Mouse (Mus musculus): ENCODE data around the gene Samd13. TPM values are rescaled to one million over a fixed set of nuclear protein-coding genes. Genes with fewer than 3 reads are reported as not detected.
A peak's percentile ranks its signal among the peaks of the same experiment; 100 is the strongest.

The Samd13 gene
- 2.3 and 2.8 TPM in 2 replicates for polyA plus RNA-seq (2015; fragmentation: Nextera tagmentation; extraction: Ambion mirVana)

DNA sequence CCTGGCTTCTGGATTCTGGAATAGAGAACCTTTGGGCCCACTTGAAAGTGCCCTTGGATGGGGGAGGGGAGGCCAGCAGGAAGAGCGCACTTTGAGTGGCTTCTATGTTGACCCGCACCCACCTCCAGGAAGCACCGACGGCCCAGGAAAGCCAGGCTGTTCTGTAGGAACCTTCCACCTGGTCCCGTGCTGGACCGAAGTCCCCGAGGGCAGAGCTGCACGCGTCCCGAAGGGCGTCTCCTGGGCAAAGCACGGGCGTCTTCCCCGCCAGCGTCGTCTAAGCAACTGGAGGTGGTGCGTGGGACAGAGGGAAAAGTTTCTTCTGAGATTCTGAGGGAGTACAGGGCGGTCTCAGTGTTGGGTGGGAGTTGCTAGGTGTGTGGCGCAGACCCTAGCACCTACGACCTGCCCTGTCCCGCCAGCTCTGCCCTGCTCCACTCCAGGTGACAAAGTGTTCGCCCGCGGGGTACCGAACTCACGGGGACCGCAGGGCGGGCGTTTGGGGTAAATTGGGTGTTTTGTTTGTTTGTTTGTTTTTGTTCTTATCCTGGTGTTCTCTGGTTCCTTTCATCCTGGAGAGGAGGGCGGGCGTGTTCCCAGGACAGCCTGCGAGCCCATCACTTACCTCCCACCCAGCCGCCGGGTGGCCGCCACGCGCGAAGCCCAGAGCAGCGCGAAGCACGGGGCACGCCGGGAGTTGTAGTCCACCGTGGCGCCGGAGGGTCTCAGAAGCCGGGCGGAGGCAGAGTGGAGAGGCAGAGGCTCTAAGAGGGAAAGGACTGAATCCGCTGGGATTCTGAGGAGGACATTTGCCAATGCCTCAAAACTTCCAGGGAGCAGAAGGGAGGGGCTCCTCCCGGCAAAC lies at the start of gene Samd13:
TSS of gene Samd13 (minus strand) at position 782 of the 865 bp plus-strand sequence.
- H3K4me3 ChIP-seq = peak within 1 kb of the TSS; percentile 63
- H3K27me3 ChIP-seq (replicated peaks) = no peaks in the 10 kb centered on the region
- H3K27ac ChIP-seq (replicated peaks) = peak within 1 kb of the TSS; percentile 34
- H3K36me3 ChIP-seq = no peaks in the 10 kb centered on the region
- peak; percentile 70 for ATAC-seq (ENCODE audit: extremely low read depth, insufficient number of reproducible peaks, low FRiP score, low TSS enrichment)
- 2% methylated on average over 50 of the region's 50 CpGs for WGBS
- H3K4me1 ChIP-seq = peaks cover 64% of the 10 kb centered on the region
- H3K9ac ChIP-seq = peak within 1 kb of the TSS; percentile 81
- H3K9me3 ChIP-seq = no peaks in the 10 kb centered on the region
- peak within 1 kb of the TSS; percentile 81 for H3K4me2 ChIP-seq

DNA sequence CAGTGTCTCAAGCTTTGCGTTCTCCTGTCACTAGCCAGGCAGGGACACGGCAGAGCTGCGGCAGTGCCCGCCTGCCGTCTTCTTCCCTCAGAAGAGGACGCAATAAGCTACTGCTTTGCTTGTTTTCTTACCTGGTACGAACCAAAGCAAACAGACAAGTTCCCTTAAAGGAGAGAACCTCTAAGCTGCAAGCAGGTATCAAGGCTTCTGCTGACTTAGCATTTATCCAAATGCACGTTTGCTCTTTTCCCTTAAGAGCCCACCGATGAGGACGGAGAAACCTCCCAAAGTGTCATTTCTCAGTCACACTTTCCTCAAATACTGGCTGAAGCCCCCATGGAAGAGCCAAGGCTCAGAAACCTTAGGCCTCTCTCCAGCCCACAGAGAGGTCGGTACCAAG lies 46.1 kb upstream of the Samd13 start:
- no peak overlapping the region for H3K27ac ChIP-seq (replicated peaks)
- H3K4me3 ChIP-seq = no peak overlapping the region
- H3K4me1 ChIP-seq = peaks cover 26% of the 10 kb centered on the region
- no peak overlapping the region for H3K4me2 ChIP-seq
- no peak for ATAC-seq (ENCODE audit: extremely low read depth, insufficient number of reproducible peaks, low FRiP score, low TSS enrichment)
- 77% methylated on average over 11 of the region's 11 CpGs for WGBS
- peaks cover under 1% of the 10 kb centered on the region; the same call in 1 of the 2 replicates for H3K9me3 ChIP-seq
- H3K9ac ChIP-seq = no peak overlapping the region
- peaks cover 58% of the 10 kb centered on the region for H3K36me3 ChIP-seq
- no peaks in the 10 kb centered on the region for H3K27me3 ChIP-seq (replicated peaks)

DNA sequence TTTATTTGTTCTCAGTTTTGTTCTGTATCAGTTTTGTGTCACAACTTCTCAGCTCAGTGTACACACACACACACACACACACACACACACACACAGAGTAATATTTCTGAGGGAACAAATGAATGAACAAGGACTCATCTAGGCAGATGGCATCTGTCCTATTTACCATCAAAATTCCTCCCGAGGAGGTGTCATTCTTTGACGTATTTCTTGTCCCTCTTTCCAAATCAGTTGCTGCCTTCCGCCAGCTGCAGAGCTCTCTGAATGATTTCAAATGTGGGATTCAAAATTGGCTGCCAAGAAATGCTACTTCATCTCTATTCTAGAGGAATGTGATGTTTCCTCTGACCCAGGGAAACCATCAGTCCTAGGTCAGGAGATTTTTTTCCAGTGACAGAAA lies 37.6 kb upstream of the Samd13 start:
- no peak overlapping the region for H3K4me3 ChIP-seq
- no peak overlapping the region for H3K9ac ChIP-seq
- no peak overlapping the region for H3K27ac ChIP-seq (replicated peaks)
- H3K4me2 ChIP-seq = no peak overlapping the region
- H3K27me3 ChIP-seq (replicated peaks) = no peaks in the 10 kb centered on the region
- H3K4me1 ChIP-seq = no peaks in the 10 kb centered on the region; the same call in 1 of the 2 replicates
- H3K36me3 ChIP-seq = peaks cover 31% of the 10 kb centered on the region
- WGBS = 65% methylated on average over 3 of the region's 3 CpGs
- peaks cover 10% of the 10 kb centered on the region for H3K9me3 ChIP-seq
- ATAC-seq (ENCODE audit: extremely low read depth, insufficient number of reproducible peaks, low FRiP score, low TSS enrichment) = no peak

DNA sequence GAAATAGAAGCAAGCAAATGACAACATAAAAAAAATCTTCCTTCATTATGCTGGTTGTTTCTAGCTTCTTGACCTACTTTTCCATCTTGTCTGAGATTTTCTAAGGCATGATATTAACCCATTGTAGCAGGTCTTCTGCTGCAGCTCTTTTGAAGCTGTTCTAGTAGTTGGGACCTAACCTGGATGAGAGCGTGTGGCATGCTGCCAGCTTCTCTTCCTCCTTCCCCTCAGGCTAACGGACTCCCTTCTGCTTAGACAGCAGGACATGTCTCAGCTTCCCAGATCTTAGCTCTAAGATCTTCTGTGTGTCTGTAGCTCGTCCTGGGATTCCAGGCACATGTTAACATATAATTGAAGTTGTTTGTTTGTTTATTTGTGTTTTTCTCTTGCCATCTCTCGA lies 34.3 kb upstream of the Samd13 start:
- Histone ChIP-seq H3K9ac (no peak overlapping the region), H3K36me3 (no peaks in the 10 kb centered on the region), H3K9me3 (no peaks in the 10 kb centered on the region), H3K4me2 (no peak overlapping the region), H3K4me3 (no peak overlapping the region), H3K4me1 (no peaks in the 10 kb centered on the region), H3K27ac (replicated peaks) (no peak overlapping the region), H3K27me3 (replicated peaks) (no peaks in the 10 kb centered on the region)
- WGBS = 60% methylated on average over 4 of the region's 4 CpGs
- no peak for ATAC-seq (ENCODE audit: extremely low read depth, insufficient number of reproducible peaks, low FRiP score, low TSS enrichment)

DNA sequence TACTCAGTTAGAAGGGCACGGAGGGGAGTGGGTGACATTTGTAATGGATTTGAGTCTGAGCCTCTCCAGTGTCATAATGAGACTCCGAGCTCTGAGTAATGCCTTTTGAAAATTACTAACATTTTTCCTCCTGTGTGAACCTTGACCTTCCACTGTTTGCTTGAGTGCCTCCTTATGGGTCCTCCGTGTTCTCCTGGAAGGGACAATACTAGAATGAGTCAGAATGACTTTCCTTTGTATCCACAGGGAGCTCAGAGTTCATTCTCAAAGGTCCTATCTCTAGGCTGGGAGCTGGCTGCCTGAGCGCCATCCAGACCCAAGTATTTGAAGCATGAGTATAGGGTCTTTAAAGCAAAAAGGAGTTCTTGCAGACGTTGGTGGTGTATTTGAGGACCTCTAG lies 32.9 kb upstream of the Samd13 start:
- WGBS = 66% methylated on average over 5 of the region's 5 CpGs
- no peak overlapping the region for H3K27ac ChIP-seq (replicated peaks)
- no peaks in the 10 kb centered on the region for H3K9me3 ChIP-seq
- no peaks in the 10 kb centered on the region for H3K27me3 ChIP-seq (replicated peaks)
- H3K4me2 ChIP-seq = no peak overlapping the region
- no peak overlapping the region for H3K4me3 ChIP-seq
- H3K36me3 ChIP-seq = no peaks in the 10 kb centered on the region
- no peaks in the 10 kb centered on the region for H3K4me1 ChIP-seq
- no peak for ATAC-seq (ENCODE audit: extremely low read depth, insufficient number of reproducible peaks, low FRiP score, low TSS enrichment)
- H3K9ac ChIP-seq = no peak overlapping the region

DNA sequence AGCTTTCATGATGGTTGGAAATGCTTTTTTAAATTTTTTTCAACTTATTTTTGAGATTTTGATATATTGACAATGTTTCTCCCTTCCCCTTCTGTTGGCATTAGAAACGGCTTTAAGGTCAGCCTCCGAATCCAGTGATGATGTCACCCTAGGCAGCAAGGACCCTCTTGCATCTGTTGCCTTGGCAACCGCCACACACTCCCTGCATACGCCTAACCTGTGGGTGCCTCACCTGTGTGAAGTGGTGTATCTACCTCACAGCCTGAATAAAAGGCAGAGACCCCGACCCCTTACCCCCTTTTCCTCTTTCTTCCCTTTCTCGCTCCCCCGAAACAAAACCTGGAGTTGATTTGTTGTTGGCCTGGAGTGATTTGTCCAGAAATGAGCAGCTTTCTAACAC lies 26.9 kb upstream of the Samd13 start:
- no peak overlapping the region for H3K4me2 ChIP-seq
- H3K4me1 ChIP-seq = peaks cover 6% of the 10 kb centered on the region
- 73% methylated on average over 7 of the region's 7 CpGs for WGBS
- no peak overlapping the region for H3K9ac ChIP-seq
- no peaks in the 10 kb centered on the region for H3K36me3 ChIP-seq
- no peak for ATAC-seq (ENCODE audit: extremely low read depth, insufficient number of reproducible peaks, low FRiP score, low TSS enrichment)
- H3K27ac ChIP-seq (replicated peaks) = no peak overlapping the region
- no peak overlapping the region for H3K4me3 ChIP-seq
- H3K9me3 ChIP-seq = no peaks in the 10 kb centered on the region
- H3K27me3 ChIP-seq (replicated peaks) = no peaks in the 10 kb centered on the region

DNA sequence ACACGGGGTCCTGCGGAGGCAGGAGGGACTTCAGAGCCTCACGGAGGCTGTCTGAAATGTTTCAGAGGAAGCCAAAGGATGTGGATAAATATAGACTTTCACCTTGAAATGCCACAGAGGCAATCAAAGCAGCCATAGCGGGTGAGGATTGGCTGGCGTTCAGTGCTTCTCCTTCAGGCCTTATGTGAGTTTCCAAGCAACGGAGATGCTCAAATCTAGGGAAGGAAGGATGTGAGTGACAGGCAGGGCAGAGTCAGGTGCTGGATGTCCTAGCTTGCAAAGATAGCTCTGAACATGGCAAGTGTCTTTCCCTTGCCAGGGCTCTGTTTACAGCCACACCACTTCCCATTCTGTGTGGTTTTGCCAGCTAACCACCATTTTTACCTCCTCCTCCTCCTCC lies 26.2 kb upstream of the Samd13 start:
- Histone ChIP-seq H3K4me2 (no peak overlapping the region), H3K27ac (replicated peaks) (no peak overlapping the region), H3K36me3 (no peaks in the 10 kb centered on the region), H3K4me1 (peaks cover 6% of the 10 kb centered on the region), H3K9me3 (no peaks in the 10 kb centered on the region), H3K4me3 (no peak overlapping the region), H3K27me3 (replicated peaks) (no peaks in the 10 kb centered on the region), H3K9ac (no peak overlapping the region)
- ATAC-seq (ENCODE audit: extremely low read depth, insufficient number of reproducible peaks, low FRiP score, low TSS enrichment) = no peak
- 29% methylated on average over 6 of the region's 6 CpGs for WGBS

DNA sequence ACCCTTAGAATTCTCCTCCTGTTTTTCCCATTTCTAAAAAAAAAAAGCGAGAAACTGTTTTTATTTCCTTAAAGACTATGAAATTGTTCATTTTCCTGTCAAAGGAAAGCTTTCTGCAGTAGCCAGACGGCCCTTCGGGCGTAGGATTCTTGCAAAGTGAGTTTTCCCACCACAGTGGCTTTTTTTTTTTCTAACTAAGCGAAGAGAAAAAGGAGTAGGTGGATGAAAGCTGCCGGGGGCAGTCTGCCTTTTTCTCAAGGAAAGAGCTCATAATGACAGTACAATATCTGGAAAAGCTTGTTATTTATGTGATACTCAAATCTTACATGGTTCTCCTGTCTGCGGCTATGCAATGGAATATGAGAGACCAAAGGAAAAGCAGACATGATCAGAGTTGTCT lies 25.7 kb upstream of the Samd13 start:
- WGBS = 72% methylated on average over 7 of the region's 7 CpGs
- H3K9ac ChIP-seq = no peak overlapping the region
- no peak for ATAC-seq (ENCODE audit: extremely low read depth, insufficient number of reproducible peaks, low FRiP score, low TSS enrichment)
- H3K27ac ChIP-seq (replicated peaks) = no peak overlapping the region
- peaks cover 6% of the 10 kb centered on the region for H3K4me1 ChIP-seq
- H3K9me3 ChIP-seq = no peaks in the 10 kb centered on the region
- no peak overlapping the region for H3K4me2 ChIP-seq
- H3K36me3 ChIP-seq = no peaks in the 10 kb centered on the region
- H3K4me3 ChIP-seq = no peak overlapping the region
- no peaks in the 10 kb centered on the region for H3K27me3 ChIP-seq (replicated peaks)

DNA sequence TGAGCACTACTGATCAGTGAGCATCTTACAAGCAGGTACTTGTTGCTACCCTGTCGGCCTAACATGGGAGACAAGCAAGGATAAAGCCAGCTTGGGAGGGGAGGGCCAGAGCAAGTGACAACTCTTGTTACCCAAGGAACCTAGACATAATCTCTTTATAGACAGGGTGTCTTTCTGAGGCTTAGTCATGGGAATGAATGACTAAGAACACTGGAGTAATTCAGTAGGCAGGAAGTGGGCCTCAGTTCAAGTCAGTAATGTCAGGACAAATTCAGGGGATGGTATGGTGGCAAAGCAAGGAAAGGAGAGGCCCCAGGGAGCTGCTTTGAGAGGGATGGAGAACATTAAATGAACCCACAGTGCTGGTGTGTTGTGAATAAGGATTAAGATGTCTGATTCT lies 23.7 kb upstream of the Samd13 start:
- Histone ChIP-seq H3K9ac (no peak overlapping the region), H3K27me3 (replicated peaks) (no peaks in the 10 kb centered on the region), H3K9me3 (no peaks in the 10 kb centered on the region), H3K4me3 (no peak overlapping the region), H3K4me1 (peaks cover 6% of the 10 kb centered on the region), H3K27ac (replicated peaks) (no peak overlapping the region), H3K36me3 (no peaks in the 10 kb centered on the region), H3K4me2 (no peak overlapping the region)
- ATAC-seq (ENCODE audit: extremely low read depth, insufficient number of reproducible peaks, low FRiP score, low TSS enrichment) = no peak
- 65% methylated on average over 1 of the region's 1 CpGs for WGBS

DNA sequence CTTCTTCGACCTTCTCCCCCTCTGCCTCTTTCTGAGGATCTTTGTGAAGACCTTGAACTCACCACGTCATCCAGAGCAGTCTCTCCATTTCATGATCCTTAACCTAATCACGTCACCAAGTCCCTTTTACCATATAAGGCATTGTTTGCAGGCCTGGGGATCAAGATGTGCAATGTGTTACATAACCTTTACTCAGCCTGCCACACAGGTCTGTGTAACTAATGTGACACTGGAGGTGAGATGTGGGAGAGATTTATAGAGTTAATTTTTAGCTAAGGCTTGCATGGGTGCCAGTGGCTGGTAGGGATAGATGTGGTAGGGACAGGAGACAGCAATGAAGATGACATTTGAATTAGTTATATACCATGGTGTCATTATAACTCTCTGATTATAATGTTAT lies 23.0 kb upstream of the Samd13 start:
- 64% methylated on average over 3 of the region's 3 CpGs for WGBS
- no peaks in the 10 kb centered on the region for H3K9me3 ChIP-seq

DNA sequence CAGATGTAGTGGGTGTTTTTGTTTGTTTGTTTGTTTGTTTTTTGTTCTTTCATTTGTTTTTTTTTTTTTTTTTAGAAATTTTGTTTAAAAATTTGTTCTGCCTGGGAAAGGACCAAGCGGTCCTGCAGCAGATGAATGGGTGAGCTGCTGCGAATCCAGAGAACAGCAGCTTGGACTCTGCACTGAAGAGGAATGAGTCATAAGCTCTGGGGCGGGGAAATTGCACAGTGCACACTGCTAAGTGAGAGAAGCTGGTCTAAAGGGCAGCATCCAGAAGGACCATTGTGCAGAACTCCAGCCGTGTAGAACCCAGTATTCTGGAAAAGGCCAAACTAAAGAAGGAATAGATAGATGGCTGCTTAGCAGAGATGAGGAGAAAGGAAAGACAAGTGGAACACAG lies 18.7 kb upstream of the Samd13 start:
- H3K27me3 ChIP-seq (replicated peaks) = no peaks in the 10 kb centered on the region
- H3K4me1 ChIP-seq = peaks cover 12% of the 10 kb centered on the region
- H3K36me3 ChIP-seq = no peaks in the 10 kb centered on the region
- no peak overlapping the region for H3K4me2 ChIP-seq
- no peak overlapping the region for H3K27ac ChIP-seq (replicated peaks)
- no peaks in the 10 kb centered on the region for H3K9me3 ChIP-seq
- WGBS = 85% methylated on average over 4 of the region's 4 CpGs
- no peak overlapping the region for H3K4me3 ChIP-seq
- no peak overlapping the region for H3K9ac ChIP-seq
- ATAC-seq (ENCODE audit: extremely low read depth, insufficient number of reproducible peaks, low FRiP score, low TSS enrichment) = no peak

More for the DNA sequence above, 23.0 kb upstream of the Samd13 start:
- H3K4me1 ChIP-seq = peaks cover 6% of the 10 kb centered on the region
- ATAC-seq (ENCODE audit: extremely low read depth, insufficient number of reproducible peaks, low FRiP score, low TSS enrichment) = no peak
- H3K27ac ChIP-seq (replicated peaks) = no peak overlapping the region
- H3K4me3 ChIP-seq = no peak overlapping the region
- H3K36me3 ChIP-seq = no peaks in the 10 kb centered on the region
- no peaks in the 10 kb centered on the region for H3K27me3 ChIP-seq (replicated peaks)
- no peak overlapping the region for H3K4me2 ChIP-seq
- H3K9ac ChIP-seq = no peak overlapping the region

DNA sequence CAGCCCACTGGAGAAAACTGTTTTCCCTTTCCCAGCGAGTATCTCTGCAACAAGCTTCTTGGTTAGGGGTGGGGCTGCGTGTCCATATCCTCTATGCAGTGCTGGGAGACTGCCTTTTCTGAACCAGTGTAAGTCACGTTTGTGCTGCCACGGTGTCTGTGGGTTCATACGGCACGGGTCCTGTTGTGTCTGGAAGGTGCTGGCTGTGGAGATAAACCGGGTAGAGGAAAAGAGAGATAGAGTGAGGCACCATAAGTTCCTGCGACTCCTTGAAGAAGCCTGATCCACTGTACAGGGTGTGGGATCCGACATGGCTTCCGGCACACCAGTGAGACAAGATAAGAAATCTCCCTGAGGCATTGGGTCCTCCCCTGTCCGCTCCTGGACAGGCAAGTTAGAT lies 14.7 kb upstream of the Samd13 start:
- Histone ChIP-seq H3K4me1 (peaks cover 19% of the 10 kb centered on the region), H3K9ac (peak overlapping the region; percentile 45; the same call in 1 of the 2 replicates), H3K27ac (replicated peaks) (no peak overlapping the region), H3K4me3 (no peak overlapping the region), H3K4me2 (peak overlapping the region; percentile 54), H3K36me3 (no peaks in the 10 kb centered on the region), H3K27me3 (replicated peaks) (no peaks in the 10 kb centered on the region), H3K9me3 (no peaks in the 10 kb centered on the region)
- 25% methylated on average over 11 of the region's 11 CpGs for WGBS
- no peak for ATAC-seq (ENCODE audit: extremely low read depth, insufficient number of reproducible peaks, low FRiP score, low TSS enrichment)

Measured in heart, embryonic 13.5 days (tissue).